Mouse (Mus musculus) regulatory T cell (primary cell): ENCODE results near the gene Jund.

ENCODE experiments used
- in situ Hi-C: fragments of 300-600 bp; cut with MboI, MseI; formaldehyde crosslinking; loops from one replicate; pipeline ENCODE4 v1.15.1; 2025; ENCODE audit warnings: high pct_unique_total_duplicates

Jund gene

GRCm38 (mm10) chr8:70674109-70674508 is 24.6 kb upstream of the Jund start:
- in situ Hi-C loops = no loop called here

DNA sequence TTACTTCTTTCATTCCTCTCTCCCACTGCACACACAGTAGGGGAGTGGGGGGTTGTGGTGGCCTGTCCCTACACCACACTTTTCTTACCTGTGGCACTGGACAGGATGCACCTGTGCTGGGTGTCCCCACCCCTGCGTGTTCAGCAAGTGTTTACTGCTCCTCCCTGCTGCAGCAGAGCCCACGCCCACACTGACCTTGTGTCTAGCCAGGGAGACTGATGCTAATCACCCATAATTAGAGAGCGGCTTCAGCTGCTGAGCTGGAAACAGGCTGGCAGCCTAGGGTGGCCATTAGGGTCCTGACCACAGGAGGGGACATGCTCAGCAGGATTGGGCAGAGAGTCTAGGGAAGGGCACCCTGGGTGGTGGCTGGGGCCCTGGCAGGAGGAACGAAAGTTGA is 24.0 kb upstream of the Jund start:
- in situ Hi-C loops = no loop called here

DNA sequence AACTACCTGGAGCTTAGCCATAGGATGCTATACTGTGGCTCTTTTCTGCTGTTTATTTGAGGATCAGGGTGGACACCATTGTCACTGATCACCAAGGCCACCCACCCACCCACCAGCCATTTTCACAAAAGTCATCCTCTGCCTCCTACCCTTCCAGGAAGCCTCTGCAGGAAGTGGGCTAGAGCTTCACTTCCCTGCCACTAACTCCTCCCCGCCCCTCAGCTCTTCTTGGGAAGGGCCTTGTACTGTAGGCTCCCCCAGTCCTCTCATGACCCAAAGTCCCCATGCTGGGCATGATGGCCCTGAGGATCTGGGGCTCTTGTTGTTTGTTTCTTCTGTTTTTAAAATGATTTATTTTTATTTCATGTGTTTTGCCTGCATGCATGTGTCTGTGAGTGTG is 23.4 kb upstream of the Jund start:
- in situ Hi-C loops = no loop called here

DNA sequence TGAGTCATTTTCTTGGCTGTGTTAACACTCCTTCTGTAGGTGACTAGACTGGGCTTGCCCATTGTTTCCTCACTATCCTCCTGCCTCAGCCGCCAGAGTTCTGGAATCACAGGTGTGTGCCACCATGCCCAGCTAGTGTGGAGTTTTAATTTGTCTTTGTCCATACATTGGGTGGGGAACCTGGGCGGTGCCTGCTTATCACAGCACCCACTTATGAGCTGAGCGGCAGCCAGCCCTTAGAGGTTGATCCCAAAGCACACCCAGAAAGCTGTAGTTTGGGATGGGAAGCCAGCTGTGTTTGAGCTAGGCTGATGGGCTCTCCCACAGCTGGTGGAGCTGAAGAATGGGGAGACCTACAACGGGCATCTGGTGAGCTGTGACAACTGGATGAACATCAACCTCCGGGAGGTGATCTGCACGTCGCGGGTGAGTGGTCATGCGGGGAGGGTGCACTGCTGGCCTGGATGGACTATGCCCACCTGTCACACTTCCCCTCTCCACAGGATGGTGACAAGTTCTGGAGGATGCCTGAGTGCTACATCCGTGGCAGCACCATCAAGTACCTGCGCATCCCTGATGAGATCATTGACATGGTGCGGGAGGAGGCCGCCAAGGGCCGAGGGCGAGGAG is 21.2 kb upstream of the Jund start:
- in situ Hi-C loops = no loop called here

DNA sequence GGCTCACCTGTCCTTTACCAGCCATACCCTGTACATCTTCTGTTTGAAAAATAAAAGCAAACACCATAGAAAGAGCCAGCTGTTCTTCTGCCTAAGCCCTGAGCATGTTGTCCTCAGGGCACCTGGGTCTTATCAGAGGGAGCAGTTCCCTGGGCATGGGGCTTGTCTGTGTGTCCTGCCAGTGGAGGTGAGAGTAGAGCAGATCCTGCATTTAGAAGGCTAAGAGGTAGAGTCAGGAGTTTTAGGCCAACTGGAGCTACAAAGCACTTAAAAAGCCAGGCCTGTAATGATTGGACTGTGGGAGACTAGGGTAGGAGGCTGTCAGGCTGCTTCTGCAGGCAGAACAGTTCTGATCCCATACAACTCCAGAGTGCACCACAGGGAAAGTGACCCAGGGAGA is 20.1 kb upstream of the Jund start:
- in situ Hi-C loops = no loop called here

DNA sequence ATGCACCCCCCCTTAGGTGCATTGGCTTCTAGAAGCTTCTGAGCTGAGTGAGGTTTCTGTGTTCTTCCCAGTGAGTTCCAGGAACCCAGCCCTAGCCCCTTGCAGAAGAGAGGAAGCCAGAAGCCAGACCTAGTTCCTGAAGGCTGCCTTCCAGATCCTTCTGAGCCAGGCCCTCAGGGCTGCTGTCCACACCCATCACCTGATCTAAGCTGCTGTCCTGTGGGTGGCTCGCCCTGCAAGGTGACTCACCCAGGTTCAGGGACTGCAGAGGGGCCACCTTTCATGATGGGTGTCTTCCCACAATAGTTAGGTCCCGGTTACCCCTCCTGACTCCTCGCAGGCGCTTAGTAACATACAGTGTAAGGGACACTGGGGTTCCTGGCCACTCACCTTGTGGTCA is 19.3 kb upstream of the Jund start:
- in situ Hi-C loops = no loop called here

DNA sequence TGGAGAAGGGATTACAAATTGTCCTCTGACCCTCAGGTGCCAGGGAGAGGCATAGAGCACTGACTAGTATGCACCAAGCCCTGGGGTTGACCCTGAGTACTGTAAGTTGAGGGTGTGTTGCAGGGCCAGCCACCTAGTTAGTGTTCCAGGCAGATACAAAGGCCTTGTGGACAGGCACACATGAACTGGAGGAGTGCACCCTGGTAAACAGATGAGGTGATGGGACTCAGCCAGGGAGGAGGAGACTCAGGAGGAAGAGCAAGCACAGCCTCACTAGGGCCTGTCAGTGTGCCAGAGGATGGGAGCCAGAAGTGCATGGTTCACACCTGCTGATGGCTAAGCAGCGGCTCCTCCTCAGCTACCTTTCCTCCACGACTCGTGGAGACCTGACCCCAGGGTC is 18.7 kb upstream of the Jund start:
- in situ Hi-C loops = no loop called here

DNA sequence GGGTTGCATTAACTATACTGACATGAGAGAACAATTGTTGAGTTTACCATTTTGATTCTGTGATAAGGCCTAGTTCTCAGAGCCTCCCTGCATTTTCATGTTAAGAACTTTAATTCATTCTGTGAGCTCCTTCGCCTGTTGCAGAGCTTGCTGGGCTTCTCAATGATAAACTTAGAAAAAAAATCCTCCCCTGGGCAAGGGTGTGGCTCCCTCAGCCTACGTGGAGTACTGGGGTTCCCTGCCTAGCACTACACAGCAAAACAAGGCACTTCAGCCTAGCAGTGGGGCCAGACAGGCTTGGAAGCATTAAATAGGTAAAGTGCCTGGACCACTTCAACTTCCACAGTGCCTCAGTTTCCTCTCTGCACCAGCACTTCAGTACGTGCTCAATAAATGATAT is 17.3 kb upstream of the Jund start:
- in situ Hi-C loops = no loop called here

- in situ Hi-C loops = no loop called here
These were observed 16.6 kb upstream of the Jund start for GRCm38 (mm10) chr8:70682193-70682592.

- in situ Hi-C loops = no loop called here
These were observed 16.1 kb upstream of the Jund start for GRCm38 (mm10) chr8:70682692-70683091.

DNA sequence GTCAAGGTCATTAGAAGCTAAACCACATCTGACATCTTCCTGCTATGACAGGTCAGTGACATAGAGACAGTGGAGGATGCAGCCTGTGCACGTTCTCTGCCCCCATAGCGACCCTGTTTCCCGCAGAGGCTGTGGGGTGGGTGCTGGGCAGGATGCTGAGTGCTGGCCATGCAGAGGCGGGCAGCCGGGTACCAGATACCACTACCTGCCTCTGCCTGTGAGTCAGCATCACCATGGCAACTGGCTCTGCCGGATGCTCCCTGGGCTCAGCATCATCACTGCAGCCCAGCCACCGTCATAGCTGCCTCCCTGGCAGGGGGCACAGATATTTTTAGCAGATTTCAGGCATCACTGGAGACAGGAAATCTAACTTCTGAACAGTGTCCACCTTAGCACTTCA is 14.5 kb upstream of the Jund start:
- in situ Hi-C loops = no loop called here

DNA sequence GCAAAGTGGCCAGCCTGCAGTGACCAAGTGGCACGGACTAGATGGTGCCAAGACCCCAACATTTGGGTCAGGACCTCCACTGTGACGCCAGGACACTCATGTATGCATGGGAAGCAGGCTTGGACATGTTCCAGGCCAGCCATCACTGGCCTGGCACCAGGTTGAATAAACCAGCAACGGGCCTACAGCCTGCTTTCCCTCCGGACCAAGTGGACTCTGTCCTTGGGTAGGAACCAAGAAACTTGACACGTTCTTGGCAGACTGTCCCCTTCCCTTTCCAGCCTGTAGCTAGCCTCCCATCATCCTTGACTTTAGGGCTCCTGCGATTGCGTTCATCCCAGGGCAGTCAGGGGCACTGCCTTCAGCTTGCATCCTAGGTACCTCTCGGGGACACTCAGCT is 11.2 kb upstream of the Jund start:
- in situ Hi-C loops = no loop called here

- in situ Hi-C loops = no loop called here
These were observed 10.6 kb upstream of the Jund start for GRCm38 (mm10) chr8:70688136-70688535.

GRCm38 (mm10) chr8:70689892-70690390 is 8.8 kb upstream of the Jund start:
- in situ Hi-C loops = no loop called here

DNA sequence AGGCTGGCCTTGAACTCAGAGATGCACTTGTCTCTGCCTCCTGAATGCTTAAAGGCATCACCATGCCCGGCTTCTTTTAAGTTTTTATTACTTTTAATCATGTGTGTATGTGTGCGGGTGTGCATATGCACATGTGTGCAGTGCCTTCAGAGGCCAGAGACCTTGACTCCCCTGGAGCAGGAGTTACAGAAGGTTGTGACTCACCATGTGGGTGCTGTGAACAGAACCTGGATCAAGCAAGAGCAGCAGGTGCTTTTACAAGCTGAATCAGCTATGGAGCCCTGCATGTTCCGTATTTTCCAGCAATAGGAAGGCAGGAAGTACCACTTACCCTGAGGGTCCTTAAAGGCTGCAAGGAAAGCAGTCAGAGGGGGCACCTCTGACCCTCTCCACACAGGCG is 7.5 kb upstream of the Jund start:
- in situ Hi-C loops = no loop called here

DNA sequence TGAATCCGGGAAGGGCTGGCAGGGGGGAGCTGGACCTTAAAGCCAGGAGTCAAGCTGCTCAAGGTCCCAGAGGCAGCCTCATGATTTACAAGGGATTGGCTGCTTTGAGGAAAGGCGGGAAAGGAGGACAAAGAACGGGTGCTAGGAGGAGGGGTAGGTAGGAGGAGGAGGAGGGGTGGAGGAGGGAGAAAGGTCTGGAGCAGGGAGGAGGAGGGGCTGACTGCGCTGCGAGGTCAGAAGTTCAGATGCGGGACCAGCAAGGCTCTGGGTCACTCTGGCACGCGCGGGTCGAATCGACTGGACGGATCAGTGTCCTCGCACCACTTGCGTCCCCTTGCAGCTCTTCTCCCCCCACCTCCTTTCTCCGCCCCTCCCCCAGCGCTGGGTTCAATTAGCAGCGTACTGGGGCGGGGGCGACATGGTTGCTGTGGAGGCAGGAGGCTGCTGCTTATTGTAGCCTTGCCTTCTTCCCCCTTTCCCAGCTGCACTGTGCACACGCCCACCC is 7.0 kb upstream of the Jund start:
- in situ Hi-C loops = no loop called here

DNA sequence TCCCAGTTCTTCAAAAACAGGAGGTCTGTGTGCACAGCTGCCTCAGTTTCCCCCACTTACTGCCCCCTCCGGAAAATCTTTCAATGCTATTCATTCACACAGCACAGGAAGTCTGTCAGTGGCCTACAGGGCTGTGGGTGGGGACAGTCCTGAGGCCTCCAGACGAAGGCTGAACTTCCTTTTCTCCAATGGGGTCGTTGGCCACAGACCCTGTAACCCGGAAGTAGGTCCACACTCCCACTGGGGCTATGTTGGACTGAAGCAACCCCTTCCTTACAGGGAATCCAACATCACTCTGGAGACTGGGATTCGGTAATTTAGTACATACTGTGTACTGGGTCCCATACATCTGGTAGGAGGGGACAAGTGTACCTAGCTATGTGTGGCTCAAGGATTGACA is 5.1 kb upstream of the Jund start:
- in situ Hi-C loops = no loop called here

DNA sequence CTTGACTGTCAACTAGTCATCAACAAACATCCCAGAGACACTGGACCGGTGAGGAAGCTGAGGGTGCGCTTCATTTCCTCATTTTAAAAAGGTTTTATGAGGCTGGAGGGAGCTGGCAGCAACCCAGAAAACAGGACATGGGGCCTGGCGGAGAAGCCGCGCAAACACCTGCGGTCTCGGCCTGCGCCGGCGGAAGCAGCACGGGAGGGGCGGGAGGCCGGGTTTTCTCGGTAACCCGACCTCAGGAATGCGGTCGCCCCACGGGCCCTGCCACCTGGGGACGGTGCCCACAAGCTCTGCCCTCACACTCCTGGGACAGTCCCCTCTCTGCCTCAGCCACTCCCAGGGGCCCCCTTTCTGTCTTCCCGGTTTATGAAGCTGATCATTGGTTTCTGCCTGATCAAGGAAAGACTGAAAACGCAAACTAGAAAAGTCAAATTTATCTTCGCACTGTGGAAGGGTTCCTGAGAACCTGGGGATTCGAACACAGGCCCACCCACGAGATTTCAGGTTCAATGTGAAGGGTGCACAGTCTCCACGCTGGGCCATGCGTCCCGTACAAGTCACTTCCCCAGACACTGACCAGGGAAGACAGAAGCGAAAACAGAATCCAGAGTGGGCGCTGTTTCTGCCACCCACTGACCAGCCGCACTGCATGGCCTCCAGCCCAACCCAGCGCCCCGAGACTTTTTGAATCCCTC is 3.3 kb upstream of the Jund start:
- in situ Hi-C loops = no loop called here

- in situ Hi-C loops = no loop called here
These were observed 2.5 kb upstream of the Jund start for GRCm38 (mm10) chr8:70696019-70696885.

GRCm38 (mm10) chr8:70696946-70697345 is 1.8 kb upstream of the Jund start:
- in situ Hi-C loops = no loop called here

DNA sequence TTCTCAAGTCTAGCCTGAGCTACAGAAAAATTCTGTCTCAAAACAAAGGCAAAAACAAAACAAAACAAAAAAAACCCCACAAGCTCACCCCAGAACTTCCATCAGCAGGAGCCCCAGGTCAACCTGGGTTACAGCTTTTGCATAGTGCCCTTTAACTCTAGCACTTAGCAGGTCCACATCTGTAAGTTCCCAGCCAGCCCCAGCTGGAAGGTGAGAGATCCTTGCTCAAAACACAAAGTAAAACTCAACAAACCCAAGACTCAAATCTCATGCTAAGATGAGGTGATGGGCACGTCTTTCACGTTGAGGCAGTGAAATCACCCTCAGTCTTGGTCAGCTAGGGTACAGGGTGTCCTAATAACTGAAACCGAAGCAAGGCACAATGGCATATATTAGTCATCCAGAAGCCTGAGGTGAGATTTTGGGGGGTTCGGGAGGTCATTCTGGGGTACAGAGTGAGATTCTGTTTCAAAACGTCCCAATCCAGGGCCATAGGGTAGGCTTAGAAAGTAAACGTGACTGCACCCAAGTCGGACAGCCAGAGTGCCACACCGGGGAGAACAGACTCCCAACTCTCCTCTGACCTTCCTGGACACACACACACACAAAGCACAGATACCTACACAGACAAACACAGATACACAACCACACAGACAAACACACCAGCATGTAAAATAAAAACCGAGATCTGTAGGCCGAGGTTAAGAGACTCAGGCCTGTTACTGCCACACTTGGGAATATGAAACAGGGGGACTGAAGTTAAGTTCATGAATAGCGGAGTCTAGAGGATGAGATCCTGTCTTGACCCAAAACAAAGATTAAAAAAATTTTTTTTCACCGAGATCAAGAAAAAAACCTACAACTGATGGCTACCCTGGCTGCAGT is 1.1 kb upstream of the Jund start:
- in situ Hi-C loops = no loop called here
